Mouse (Mus musculus): ENCODE measurements around the gene Sec1.

DNA sequence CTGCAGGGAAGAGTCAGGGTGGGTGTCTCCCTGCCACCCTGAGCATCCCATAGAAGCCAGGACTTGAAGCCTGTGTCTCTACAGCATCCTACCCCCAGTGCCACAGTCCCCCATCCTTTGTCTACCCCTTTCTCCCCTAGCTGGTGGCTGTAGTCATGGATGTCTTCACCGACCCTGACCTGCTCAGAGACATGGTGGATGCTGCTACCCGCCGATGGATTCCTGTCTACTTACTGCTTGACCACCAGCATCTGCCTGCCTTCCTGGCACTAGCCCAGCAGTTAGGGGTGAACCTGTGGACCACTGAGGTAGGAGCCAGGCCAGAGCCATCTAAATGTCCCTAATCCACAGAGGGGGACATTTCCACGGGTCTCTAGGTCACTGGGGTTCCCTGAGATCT, 29.1 kb upstream of the Sec1 start:
- TF ChIP-seq CTCF (IDR thresholded peaks at IDR 0.05; ENCODE audit: low read depth, low read length) (no peak), TAL1 (conservative IDR thresholded peaks at IDR 0.05; ENCODE audit: low read depth, low read length) (no peak), POLR2AphosphoS5 (IDR thresholded peaks at IDR 0.05; ENCODE audit: insufficient replicate concordance, low read depth, low read length) (no peak), GATA1 (IDR thresholded peaks at IDR 0.05; ENCODE audit: borderline replicate concordance, low read length) (no peak)
